Mouse (Mus musculus): ENCODE data around the gene Chtop. TPM values are rescaled to one million over a fixed set of nuclear protein-coding genes. Genes with fewer than 3 reads are reported as not detected.
A peak's percentile ranks its signal among the peaks of the same experiment; 100 is the strongest.

The Chtop gene
- polyA plus RNA-seq, 1 experiment from 2014 or later = 169 TPM

- Histone ChIP-seq H3K4me1 (peaks cover 18% of the 10 kb centered on the region), H3K27ac (replicated peaks) (peak within 1 kb of the TSS; percentile 96), H3K4me2 (peak within 1 kb of the TSS; percentile 70), H3K9me3 (replicated peaks) (no peaks in the 10 kb centered on the region), H3K4me3 (replicated peaks) (peak within 1 kb of the TSS; percentile 75), H3K36me3 (peaks cover 23% of the 10 kb centered on the region), H3K9ac (replicated peaks) (peak within 1 kb of the TSS; percentile 91), H3K27me3 (replicated peaks) (no peaks in the 10 kb centered on the region)
- 1% methylated on average over 45 of the region's 45 CpGs for WGBS
- peak; percentile 99 for ATAC-seq (ENCODE audit: low FRiP score)
These were observed 33.3 kb downstream of the Chtop start, which contains the start of gene Ilf2 for GRCm38 (mm10) chr3:90475831-90476611. Ilf2 (plus strand) TSS chr3:90476126.

GRCm38 (mm10) chr3:90475151-90475830 lies 34.0 kb downstream of the Chtop start:
- H3K4me3 ChIP-seq (replicated peaks) = peak overlapping the region; percentile 36
- no peaks in the 10 kb centered on the region for H3K9me3 ChIP-seq (replicated peaks)
- H3K27ac ChIP-seq (replicated peaks) = no peak overlapping the region
- H3K9ac ChIP-seq (replicated peaks) = no peak overlapping the region
- peak; percentile 35 for ATAC-seq (ENCODE audit: low FRiP score)
- H3K36me3 ChIP-seq = peaks cover 16% of the 10 kb centered on the region
- H3K4me1 ChIP-seq = peaks cover 18% of the 10 kb centered on the region
- H3K27me3 ChIP-seq (replicated peaks) = no peaks in the 10 kb centered on the region
- peak overlapping the region; percentile 50 for H3K4me2 ChIP-seq
- 38% methylated on average over 16 of the region's 16 CpGs for WGBS

GRCm38 (mm10) chr3:90472213-90472612 lies 37.1 kb downstream of the Chtop start:
- no peak for ATAC-seq (ENCODE audit: low FRiP score)
- 34% methylated on average over 3 of the region's 3 CpGs for WGBS

GRCm38 (mm10) chr3:90467618-90468300 lies 41.5 kb downstream of the Chtop start:
- H3K9me3 ChIP-seq (replicated peaks) = no peaks in the 10 kb centered on the region
- H3K9ac ChIP-seq (replicated peaks) = no peak overlapping the region
- no peak overlapping the region for H3K27ac ChIP-seq (replicated peaks)
- no peak overlapping the region for H3K4me2 ChIP-seq
- no peaks in the 10 kb centered on the region for H3K36me3 ChIP-seq
- WGBS = 94% methylated on average over 10 of the region's 10 CpGs
- ATAC-seq (ENCODE audit: low FRiP score) = no peak
- no peak overlapping the region for H3K4me3 ChIP-seq (replicated peaks)
- peaks cover 18% of the 10 kb centered on the region for H3K4me1 ChIP-seq
- H3K27me3 ChIP-seq (replicated peaks) = peaks cover 38% of the 10 kb centered on the region

More at GRCm38 (mm10) chr3:90472213-90472612, 37.1 kb downstream of the Chtop start:
- no peak overlapping the region for H3K27ac ChIP-seq (replicated peaks)
- peaks cover 4% of the 10 kb centered on the region; the same call in 1 of the 2 replicates for H3K27me3 ChIP-seq (replicated peaks)
- no peaks in the 10 kb centered on the region for H3K36me3 ChIP-seq
- no peak overlapping the region for H3K9ac ChIP-seq (replicated peaks)
- no peaks in the 10 kb centered on the region for H3K9me3 ChIP-seq (replicated peaks)
- H3K4me1 ChIP-seq = peaks cover 5% of the 10 kb centered on the region
- no peak overlapping the region for H3K4me2 ChIP-seq
- H3K4me3 ChIP-seq (replicated peaks) = no peak overlapping the region

- peaks cover 18% of the 10 kb centered on the region for H3K4me1 ChIP-seq
- no peaks in the 10 kb centered on the region for H3K36me3 ChIP-seq
- H3K4me2 ChIP-seq = peak overlapping the region; percentile 96
- under 1% methylated on average over 15 of the region's 15 CpGs for WGBS
- no peaks in the 10 kb centered on the region for H3K9me3 ChIP-seq (replicated peaks)
- peak overlapping the region; percentile 60 for H3K4me3 ChIP-seq (replicated peaks)
- peak; percentile 40; the same call in 1 of the 2 replicates for ATAC-seq (ENCODE audit: low FRiP score)
- peak overlapping the region; percentile 55 for H3K9ac ChIP-seq (replicated peaks)
- no peak overlapping the region for H3K27ac ChIP-seq (replicated peaks)
- peaks cover 52% of the 10 kb centered on the region for H3K27me3 ChIP-seq (replicated peaks)
These were observed 43.0 kb downstream of the Chtop start for GRCm38 (mm10) chr3:90466311-90466766.

GRCm38 (mm10) chr3:90465686-90466310 lies 43.5 kb downstream of the Chtop start, which contains the start of gene Npr1:
Npr1 (minus strand) TSS chr3:90465866.
- Histone ChIP-seq H3K4me1 (peaks cover 18% of the 10 kb centered on the region), H3K9ac (replicated peaks) (peak within 1 kb of the TSS; percentile 55), H3K9me3 (replicated peaks) (no peaks in the 10 kb centered on the region), H3K27ac (replicated peaks) (no peak within 1 kb of the TSS), H3K36me3 (no peaks in the 10 kb centered on the region), H3K27me3 (replicated peaks) (peaks cover 52% of the 10 kb centered on the region), H3K4me2 (peak within 1 kb of the TSS; percentile 96), H3K4me3 (replicated peaks) (peak within 1 kb of the TSS; percentile 60)
- 0% methylated on average over 30 of the region's 49 CpGs for WGBS
- peak; percentile 60 for ATAC-seq (ENCODE audit: low FRiP score)

GRCm38 (mm10) chr3:90465081-90465685 lies 44.1 kb downstream of the Chtop start:
- H3K9ac ChIP-seq (replicated peaks) = peak overlapping the region; percentile 55
- peak overlapping the region; percentile 96 for H3K4me2 ChIP-seq
- peaks cover 52% of the 10 kb centered on the region for H3K27me3 ChIP-seq (replicated peaks)
- no peaks in the 10 kb centered on the region for H3K36me3 ChIP-seq
- H3K27ac ChIP-seq (replicated peaks) = no peak overlapping the region
- no peaks in the 10 kb centered on the region for H3K9me3 ChIP-seq (replicated peaks)
- peak overlapping the region; percentile 60 for H3K4me3 ChIP-seq (replicated peaks)
- H3K4me1 ChIP-seq = peaks cover 18% of the 10 kb centered on the region
- WGBS = under 1% methylated on average over 75 of the region's 75 CpGs
- peak; percentile 51 for ATAC-seq (ENCODE audit: low FRiP score)

GRCm38 (mm10) chr3:90464552-90465080 lies 44.7 kb downstream of the Chtop start:
- Histone ChIP-seq H3K27me3 (replicated peaks) (peaks cover 52% of the 10 kb centered on the region), H3K4me3 (replicated peaks) (peak overlapping the region; percentile 60), H3K4me2 (peak overlapping the region; percentile 96), H3K36me3 (no peaks in the 10 kb centered on the region), H3K27ac (replicated peaks) (no peak overlapping the region), H3K4me1 (peaks cover 18% of the 10 kb centered on the region), H3K9me3 (replicated peaks) (no peaks in the 10 kb centered on the region), H3K9ac (replicated peaks) (peak overlapping the region; percentile 55; the same call in 1 of the 2 replicates)
- WGBS = 13% methylated on average over 37 of the region's 37 CpGs
- ATAC-seq (ENCODE audit: low FRiP score) = no peak

GRCm38 (mm10) chr3:90462579-90462978 lies 46.7 kb downstream of the Chtop start:
- H3K27ac ChIP-seq (replicated peaks) = no peak overlapping the region
- no peaks in the 10 kb centered on the region for H3K9me3 ChIP-seq (replicated peaks)
- peaks cover 48% of the 10 kb centered on the region for H3K27me3 ChIP-seq (replicated peaks)
- no peak for ATAC-seq (ENCODE audit: low FRiP score)
- H3K36me3 ChIP-seq = no peaks in the 10 kb centered on the region
- H3K4me2 ChIP-seq = no peak overlapping the region
- peaks cover 18% of the 10 kb centered on the region for H3K4me1 ChIP-seq
- H3K4me3 ChIP-seq (replicated peaks) = no peak overlapping the region
- 35% methylated on average over 7 of the region's 7 CpGs for WGBS
- H3K9ac ChIP-seq (replicated peaks) = no peak overlapping the region

- no peaks in the 10 kb centered on the region for H3K9me3 ChIP-seq (replicated peaks)
- H3K27me3 ChIP-seq (replicated peaks) = peaks cover 48% of the 10 kb centered on the region
- H3K9ac ChIP-seq (replicated peaks) = no peak overlapping the region
- peaks cover 18% of the 10 kb centered on the region for H3K4me1 ChIP-seq
- no peak overlapping the region for H3K27ac ChIP-seq (replicated peaks)
- WGBS = 92% methylated on average over 3 of the region's 3 CpGs
- H3K4me3 ChIP-seq (replicated peaks) = no peak overlapping the region
- H3K4me2 ChIP-seq = no peak overlapping the region
- H3K36me3 ChIP-seq = no peaks in the 10 kb centered on the region
- no peak for ATAC-seq (ENCODE audit: low FRiP score)
These were observed 47.4 kb downstream of the Chtop start for GRCm38 (mm10) chr3:90461935-90462334.
